Mouse (Mus musculus) embryonic fibroblast, embryonic 13.5 days (primary cell): ENCODE results near the gene Gm21820.
"Not testable (repeated sequence)": the region's sequence is repeated elsewhere in the genome, so short reads cannot be mapped to it uniquely, and the experiment has no call there.

Experiments
- CTCF ChIP-seq: IDR thresholded peaks from 2 replicates; pipeline ENCODE4 v1.5.1; 2011; ENCODE audit warnings: mild to moderate bottlenecking, control low read depth, low read length, moderate library complexity, borderline replicate concordance; ENCODE audit not compliant: insufficient read depth
- POLR2A ChIP-seq: IDR thresholded peaks from 2 replicates; pipeline ENCODE4 v1.6.1; 2011; ENCODE audit warnings: low read depth, mild to moderate bottlenecking, control low read depth, low read length, moderate library complexity

- not testable (repeated sequence) for TF ChIP-seq CTCF, POLR2A
Observed at GRCm38 (mm10) chrY:5249341-5249740, at the start of gene Gm21820.
